Mouse (Mus musculus) ES-E14 (cell line): ENCODE results near the gene Nrde2. TPM values are rescaled to one million over a fixed set of nuclear protein-coding genes. Genes with fewer than 3 reads are reported as not detected.

Source experiments
- DNase-seq: peaks from one replicate; pipeline ENCODE4 v3.0.0-alpha.2; 2013; ENCODE audit warnings: low read depth, low spot score
- H3K27ac ChIP-seq: 2 replicates; pipeline ENCODE4 v1.5.1; 2012; ENCODE audit warnings: low read depth, mild to moderate bottlenecking, low read length, moderate library complexity, mixed read lengths; ENCODE audit not compliant: poor library complexity, insufficient read depth, severe bottlenecking
- H3K36me3 ChIP-seq: 2 replicates; pipeline ENCODE4 v1.6.1; 2012; ENCODE audit warnings: mild to moderate bottlenecking, low read length, moderate library complexity, mixed read lengths; ENCODE audit not compliant: control insufficient read depth, poor library complexity, insufficient read depth, severe bottlenecking
- H3K4me1 ChIP-seq, 2 experiments: fragments of 150-350 bp in 1 of 2; sonication (generic) in 1 of 2; 2 replicates each; pipeline ENCODE4 v1.6.1; 2012; ENCODE audit warnings: low read length in 2 of 2, mild to moderate bottlenecking in 1 of 2, mixed read lengths in 1 of 2; ENCODE audit not compliant: control insufficient read depth in 2 of 2, insufficient read depth in 2 of 2, poor library complexity in 1 of 2
- H3K4me3 ChIP-seq, 2 experiments: fragments of 150-350 bp in 1 of 2; sonication (generic) in 1 of 2; 2 replicates each; pipeline ENCODE4 v1.5.1; 2012; ENCODE audit warnings: low read length in 2 of 2, low read depth in 1 of 2, mild to moderate bottlenecking in 1 of 2, mixed read lengths in 1 of 2; ENCODE audit not compliant: insufficient read depth in 1 of 2, poor library complexity in 1 of 2, severe bottlenecking in 1 of 2
- H3K9ac ChIP-seq: 2 replicates; pipeline ENCODE4 v1.6.1; 2012; ENCODE audit warnings: low read depth, mild to moderate bottlenecking, low read length, mixed read lengths; ENCODE audit not compliant: poor library complexity, insufficient read depth, severe bottlenecking
- H3K9me3 ChIP-seq: fragments of 150-350 bp; sonication (generic); 2 replicates; pipeline ENCODE4 v1.6.1; 2012; ENCODE audit warnings: low read depth, mild to moderate bottlenecking, low read length; ENCODE audit not compliant: control insufficient read depth, insufficient read depth
- CHD2 ChIP-seq: IDR thresholded peaks from 2 replicates; pipeline ENCODE4 v1.6.1; 2014; ENCODE audit warnings: mild to moderate bottlenecking, low read depth, low read length, inconsistent platforms
- HCFC1 ChIP-seq: IDR thresholded peaks from 2 replicates; pipeline ENCODE4 v1.6.1; 2012; ENCODE audit warnings: low read length, inconsistent platforms, borderline replicate concordance; ENCODE audit not compliant: insufficient read depth
- MAFK ChIP-seq: IDR thresholded peaks from 2 replicates; pipeline ENCODE4 v1.6.1; 2014; ENCODE audit warnings: mild to moderate bottlenecking, low read depth, low read length, inconsistent platforms; ENCODE audit not compliant: insufficient read depth
- ZC3H11A ChIP-seq: IDR thresholded peaks from 2 replicates; pipeline ENCODE4 v1.6.1; 2012; ENCODE audit warnings: low read depth, mild to moderate bottlenecking, inconsistent platforms, low read length, borderline replicate concordance
- ZNF384 ChIP-seq: IDR thresholded peaks from 2 replicates; pipeline ENCODE4 v1.6.1; 2012; ENCODE audit warnings: low read depth, low read length, inconsistent platforms
- in situ Hi-C, 2 experiments: fragments of 600-800 bp; cut with MboI; formaldehyde crosslinking; loops; one replicate each; pipeline ENCODE4 v1.15.1; 2025; ENCODE audit warnings: low sequenced_read_pairs in 2 of 2, inconsistent platforms in 1 of 2; ENCODE audit not compliant: unreplicated experiment in 2 of 2
- total RNA-seq: library from RNA; depleted of rRNA; stranded (reverse); fragments of 300-350 nt; gene quantifications from 2 replicates; pipeline ENCODE4 v1.2.3, GENCODE M21; 2012; rRNA removed

The Nrde2 gene
- total RNA-seq, 1 experiment, result 36.4 TPM

- no peak overlapping the region for H3K27ac ChIP-seq
- H3K9ac ChIP-seq, result no peak overlapping the region
- H3K36me3 ChIP-seq, result no peaks in the 10 kb centered on the region
- in situ Hi-C loops, result no loop called here
- H3K9me3 ChIP-seq, result no peaks in the 10 kb centered on the region
- TF ChIP-seq ZC3H11A (no peak), CHD2 (no peak), ZNF384 (no peak), MAFK (no peak), HCFC1 (no peak)
- no peak overlapping the region for H3K4me3 ChIP-seq
- H3K4me1 ChIP-seq, result no peaks in the 10 kb centered on the region
- DNase-seq, result no peak
These were observed 79.7 kb downstream of the Nrde2 start for GRCm38 (mm10) chr12:100079636-100080286.

GRCm38 (mm10) chr12:100075715-100076114 lies 83.7 kb downstream of the Nrde2 start:
- Histone ChIP-seq H3K4me3 (no peak overlapping the region), H3K9me3 (no peaks in the 10 kb centered on the region), H3K36me3 (no peaks in the 10 kb centered on the region), H3K27ac (no peak overlapping the region), H3K4me1 (peaks cover 0 to 8% of the 10 kb centered on the region in 2 experiments; a peak in 1 of 4 replicates), H3K9ac (no peak overlapping the region)
- DNase-seq, result no peak
- TF ChIP-seq CHD2 (no peak), ZNF384 (no peak), MAFK (no peak), HCFC1 (no peak)
- in situ Hi-C loops, result no loop called here

Other genes with a start within 250 kb of the Nrde2 start
- 0.16 and 0.49 TPM in 2 replicates for gene Kcnk13, start 195.2 kb downstream of the Nrde2 start, total RNA-seq
- gene Psmc1, start 49.5 kb downstream of the Nrde2 start, total RNA-seq, result 178 and 264 TPM in 2 replicates
- gene Calm1, start 39.8 kb upstream of the Nrde2 start, total RNA-seq, result 416 and 537 TPM in 2 replicates